Mouse (Mus musculus): Measurements from ENCODE around the gene Pla1a.

Gene Pla1a

GRCm38 (mm10) chr16:38388757-38389156 lies 44.2 kb downstream of the Pla1a start:
- no peak for DNase-seq (ENCODE audit: low spot score)

GRCm38 (mm10) chr16:38387389-38387788 lies 45.6 kb downstream of the Pla1a start:
- DNase-seq (ENCODE audit: low spot score): no peak

GRCm38 (mm10) chr16:38385700-38386099 lies 47.2 kb downstream of the Pla1a start:
- DNase-seq (ENCODE audit: low spot score): no peak

GRCm38 (mm10) chr16:38385184-38385634 lies 47.7 kb downstream of the Pla1a start:
- DNase-seq (ENCODE audit: low spot score): no peak

- DNase-seq (ENCODE audit: low spot score): no peak
Observed at GRCm38 (mm10) chr16:38383683-38384082, 49.3 kb downstream of the Pla1a start.

GRCm38 (mm10) chr16:38379926-38380325 lies 53.0 kb downstream of the Pla1a start:
- DNase-seq (ENCODE audit: low spot score): no peak

GRCm38 (mm10) chr16:38379493-38379892 lies 53.5 kb downstream of the Pla1a start:
- no peak for DNase-seq (ENCODE audit: low spot score)

- DNase-seq (ENCODE audit: low spot score): no peak
Observed at GRCm38 (mm10) chr16:38379088-38379487, 53.9 kb downstream of the Pla1a start.

GRCm38 (mm10) chr16:38378591-38378990 lies 54.4 kb downstream of the Pla1a start:
- DNase-seq (ENCODE audit: low spot score): no peak

- no peak for DNase-seq (ENCODE audit: low spot score)
Observed at GRCm38 (mm10) chr16:38377546-38377945, 55.4 kb downstream of the Pla1a start.

- DNase-seq (ENCODE audit: low spot score): no peak
Observed at GRCm38 (mm10) chr16:38376841-38377249, 56.1 kb downstream of the Pla1a start.

GRCm38 (mm10) chr16:38376163-38376840 lies 56.6 kb downstream of the Pla1a start:
- DNase-seq (ENCODE audit: low spot score): no peak

- no peak for DNase-seq (ENCODE audit: low spot score)
Observed at GRCm38 (mm10) chr16:38375182-38375581, 57.8 kb downstream of the Pla1a start.

GRCm38 (mm10) chr16:38374379-38375140 lies 58.4 kb downstream of the Pla1a start:
- DNase-seq (ENCODE audit: low spot score): no peak

- DNase-seq (ENCODE audit: low spot score): no peak
Observed at GRCm38 (mm10) chr16:38373941-38374340, 59.0 kb downstream of the Pla1a start.

- DNase-seq (ENCODE audit: low spot score): no peak
Observed at GRCm38 (mm10) chr16:38373439-38373838, 59.5 kb downstream of the Pla1a start.

- no peak for DNase-seq (ENCODE audit: low spot score)
Observed at GRCm38 (mm10) chr16:38372876-38373275, 60.1 kb downstream of the Pla1a start.

- no peak for DNase-seq (ENCODE audit: low spot score)
Observed at GRCm38 (mm10) chr16:38371705-38372296, 61.1 kb downstream of the Pla1a start.

- no peak for DNase-seq (ENCODE audit: low spot score)
Observed at GRCm38 (mm10) chr16:38370633-38371374, 62.1 kb downstream of the Pla1a start.

- no peak for DNase-seq (ENCODE audit: low spot score)
Observed at GRCm38 (mm10) chr16:38369992-38370484, 62.9 kb downstream of the Pla1a start.

- DNase-seq (ENCODE audit: low spot score): no peak
Observed at GRCm38 (mm10) chr16:38369431-38369830, 63.5 kb downstream of the Pla1a start.

GRCm38 (mm10) chr16:38369000-38369399 lies 63.9 kb downstream of the Pla1a start:
- no peak for DNase-seq (ENCODE audit: low spot score)

Measured in left cerebral cortex, adult 11 months (tissue).